Mouse (Mus musculus) brain, embryonic 14.5 days (tissue): Measurements from ENCODE around the gene Neb.

Experiments
- CTCF ChIP-seq: fragments of 200-500 bp; IDR thresholded peaks from 2 replicates; pipeline ENCODE4 v1.5.1; 2012; ENCODE audit warnings: inconsistent platforms, mild to moderate bottlenecking, moderate library complexity, borderline replicate concordance; ENCODE audit not compliant: insufficient read depth, insufficient read length; ENCODE audit errors: extremely low read depth
- POLR2A ChIP-seq: fragments of 200-500 bp; IDR thresholded peaks from 2 replicates; pipeline ENCODE4 v1.6.1; 2012; ENCODE audit warnings: mild to moderate bottlenecking, inconsistent platforms, borderline replicate concordance; ENCODE audit not compliant: poor library complexity, insufficient read depth, insufficient read length, severe bottlenecking; ENCODE audit errors: extremely low read depth

GRCm38 (mm10) chr2:52317471-52317870, 60.8 kb downstream of the Neb start:
- TF ChIP-seq CTCF: no peak
- TF ChIP-seq POLR2A: no peak
